In genomic region chr9:6339394-6339793, GRCm38 (mm10) we compare ENCODE assay signal across 9 mouse cellular contexts.
"Had no signal": no experiment of that assay in that cellular context is flagged by ENCODE, and none has a peak within 500 bp of the region (broad histone marks: within the 10 kb centered on the region; RNA-seq: fewer than 3 reads in every experiment).

No protein-coding gene starts in this region.

- DNase-seq: kidney, postnatal 4 days; liver; liver, embryonic 13.5 days; liver, postnatal 0 days; lung, postnatal 14 days; right cerebral cortex, postnatal 4 days; spleen, adult 18-20 months; thymus, adult 18-20 months; thymus, postnatal 36 days had no signal
